Mouse (Mus musculus): ENCODE measurements at regions not wholly inside any gene's neighbourhood (a gene's known extent, or its start where the extent isn't known, plus 50 kb on each side); places are given as distances from the start of the nearest gene placed in this dataset.

DNA sequence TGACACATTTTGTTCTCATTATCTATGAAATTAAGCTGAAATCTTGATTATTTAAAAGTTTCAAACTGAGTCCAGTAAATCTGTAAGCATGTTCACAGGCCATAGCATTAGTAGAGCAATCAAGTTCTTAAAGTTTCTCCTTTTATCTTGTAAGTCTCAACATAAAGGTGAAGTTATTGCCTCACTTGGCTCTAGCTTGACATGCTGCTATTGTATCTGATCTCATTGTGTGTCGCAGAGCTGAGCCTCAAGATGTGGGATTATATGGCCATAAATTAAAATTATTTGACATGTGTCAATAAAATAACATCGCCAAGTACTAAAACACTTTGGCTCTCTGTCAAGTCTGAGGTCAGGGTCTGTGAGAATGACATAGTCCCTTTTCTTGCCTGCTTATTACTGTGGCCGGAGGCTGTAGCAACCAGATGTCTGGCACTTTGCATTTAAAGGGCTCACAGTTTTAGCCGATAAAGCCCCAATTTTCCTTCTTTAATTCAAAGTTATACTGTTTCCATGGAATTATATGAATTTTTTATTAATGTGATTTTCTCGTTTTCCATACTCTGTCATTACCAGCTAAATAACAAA is 775.8 kb downstream of the A830018L16Rik start:
- no peak for TF ChIP-seq CTCF (IDR thresholded peaks at IDR 0.05; ENCODE audit: borderline replicate concordance, insufficient read depth, low read depth, low read length)
- no peak for TF ChIP-seq POLR2A (IDR thresholded peaks at IDR 0.05; ENCODE audit: borderline replicate concordance, insufficient read depth, low read length)
